1 mouse cellular context compared by ENCODE assay signal in the genomic region with DNA sequence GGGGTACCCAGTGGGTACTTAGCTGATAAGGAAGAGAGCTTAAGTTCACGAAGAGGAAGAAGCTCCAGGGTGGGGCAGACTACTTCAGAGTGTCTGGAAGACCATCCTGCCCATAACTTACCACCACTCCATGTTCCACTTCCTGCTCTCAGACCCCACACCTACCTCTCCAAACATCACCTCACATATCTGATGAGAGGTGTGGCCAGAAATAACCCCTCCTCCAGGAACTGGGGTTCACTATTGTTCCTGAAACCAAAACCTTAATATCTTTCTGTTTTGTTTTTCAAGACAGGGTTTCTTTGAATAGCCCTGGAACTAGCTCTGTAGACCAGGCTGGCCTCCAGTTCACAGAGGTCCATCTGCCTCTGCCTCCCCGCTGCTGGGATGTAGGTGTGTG.
TF ChIP-seq lines count a peak whose summit lies in the region.

No protein-coding gene starts in this region.

TF ChIP-seq in MEL, 35 proteins besides CTCF, POLR2A, EP300 and RAD21 (continued from another document):
- TF ChIP-seq UBTF (IDR thresholded peaks at IDR 0.05; ENCODE audit: borderline replicate concordance, insufficient read depth, low read depth, low read length): no peak
- TF ChIP-seq USF2 (IDR thresholded peaks at IDR 0.05; ENCODE audit: borderline replicate concordance in 1 of 2, insufficient read depth in 1 of 2, low read depth in 1 of 2, low read length in 2 of 2): no peak
- TF ChIP-seq ELF1 (IDR thresholded peaks at IDR 0.05; ENCODE audit: low read depth, low read length): no peak
- no peak for TF ChIP-seq GATA1 (IDR thresholded peaks at IDR 0.05; ENCODE audit: low read depth, low read length)
- TF ChIP-seq MAFK (IDR thresholded peaks at IDR 0.05; ENCODE audit: borderline replicate concordance, low read depth, low read length): no peak
